Mouse (Mus musculus): Measurements from ENCODE around the gene Eif3j1. TPM values are rescaled to one million over a fixed set of nuclear protein-coding genes. Genes with fewer than 3 reads are reported as not detected.

Eif3j1 gene
- polyA plus RNA-seq, 1 experiment from 2014 or later = 12.9 TPM

DNA sequence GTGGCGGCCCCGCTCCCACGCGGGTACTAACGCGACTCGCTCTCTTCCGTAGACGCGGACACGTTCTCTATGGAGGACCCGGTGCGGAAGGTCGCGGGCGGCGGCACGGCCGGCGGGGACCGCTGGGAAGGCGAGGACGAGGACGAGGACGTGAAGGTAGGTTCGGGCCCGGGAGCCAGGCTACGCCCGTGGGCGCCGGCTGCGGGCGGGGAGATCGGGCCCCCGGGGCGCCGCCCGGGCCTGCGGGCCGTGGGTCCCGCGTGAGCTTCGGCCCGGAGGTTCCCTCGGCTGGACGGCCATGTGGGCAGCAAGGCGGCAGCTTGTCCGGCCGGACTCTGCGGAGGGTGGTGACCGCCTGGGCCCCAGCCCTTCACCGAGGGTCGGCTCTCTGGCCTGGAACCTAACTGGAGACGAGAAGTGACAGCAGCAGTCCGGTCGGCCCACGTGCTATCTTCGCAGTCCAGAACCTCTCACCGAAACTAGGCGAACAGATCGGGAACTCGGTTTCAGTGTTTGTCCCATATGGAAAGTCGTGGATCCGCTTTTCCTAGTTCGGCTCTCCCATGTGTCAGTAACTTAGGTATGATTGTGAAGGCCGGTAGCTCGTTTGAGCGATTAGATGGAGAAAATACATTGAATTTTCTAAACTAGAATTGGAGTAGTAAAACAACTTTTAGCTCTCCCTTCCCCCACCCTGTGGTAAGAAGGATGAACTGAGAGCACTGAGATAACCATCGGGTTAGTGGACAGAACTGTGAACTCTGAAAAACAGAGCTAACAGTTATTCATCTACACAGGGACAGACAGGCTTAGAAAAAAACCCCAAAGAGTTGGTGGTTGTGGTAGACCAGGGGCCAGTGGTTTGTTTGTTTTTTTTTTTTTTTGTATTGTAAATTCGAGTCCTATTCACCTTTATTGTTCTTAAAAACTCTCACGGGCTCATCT is 682 bp downstream of the Eif3j1 start:
- H3K4me1 ChIP-seq (ENCODE audit: insufficient read depth) = 0 out of 2 replicates have a peak, but pooled peaks cover 5% of the 10 kb centered on the region
- ATAC-seq (ENCODE audit: insufficient read depth) = peak; percentile 62
- TF ChIP-seq CTCF (IDR thresholded peaks at IDR 0.05; ENCODE audit: low read depth) = no peak
- no peaks in the 10 kb centered on the region for H3K27me3 ChIP-seq (ENCODE audit: insufficient read depth, low read length)
- H3K9me3 ChIP-seq (ENCODE audit: low read depth, low read length) = no peaks in the 10 kb centered on the region
- peaks cover 20% of the 10 kb centered on the region for H3K36me3 ChIP-seq (ENCODE audit: insufficient read depth)
- peak overlapping the region; percentile 85 for H3K4me2 ChIP-seq
- peak; percentile 52 for DNase-seq
- H3K9ac ChIP-seq = peak overlapping the region; percentile 89
- peak overlapping the region; percentile 87 for H3K4me3 ChIP-seq (ENCODE audit: low read depth, low read length)
- WGBS = under 1% methylated on average over 62 of the region's 71 CpGs
- H3K27ac ChIP-seq (ENCODE audit: low read depth) = peak overlapping the region; percentile 86

DNA sequence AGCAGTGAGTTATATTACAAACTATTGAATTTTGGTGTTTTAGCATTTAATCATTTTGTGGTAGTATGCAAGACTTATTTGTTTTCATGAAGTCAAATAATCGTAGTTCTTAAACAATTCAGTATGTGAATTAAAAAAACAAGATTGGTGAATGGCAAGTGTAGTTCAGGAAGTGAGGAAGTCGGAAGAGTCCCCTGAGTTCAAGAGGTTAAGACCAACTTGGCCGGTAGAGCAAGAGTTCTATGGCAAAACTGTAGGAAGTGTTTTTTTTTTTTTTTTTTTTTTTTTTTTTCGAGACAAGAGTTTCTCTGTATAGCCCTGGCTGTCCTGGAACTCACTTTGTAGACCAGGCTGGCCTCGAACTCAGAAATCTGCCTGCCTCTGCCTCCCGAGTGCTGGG is 3.6 kb downstream of the Eif3j1 start:
- Histone ChIP-seq H3K9me3 (ENCODE audit: low read depth, low read length) (no peaks in the 10 kb centered on the region), H3K9ac (no peak overlapping the region), H3K36me3 (ENCODE audit: insufficient read depth) (peaks cover 35% of the 10 kb centered on the region), H3K4me1 (ENCODE audit: insufficient read depth) (0 out of 2 replicates have a peak, but pooled peaks cover 5% of the 10 kb centered on the region), H3K4me2 (no peak overlapping the region), H3K27ac (ENCODE audit: low read depth) (no peak overlapping the region), H3K27me3 (ENCODE audit: insufficient read depth, low read length) (no peaks in the 10 kb centered on the region), H3K4me3 (ENCODE audit: low read depth, low read length) (no peak overlapping the region)
- ATAC-seq (ENCODE audit: insufficient read depth) (no peak), DNase-seq (no peak)
- no peak for TF ChIP-seq CTCF (IDR thresholded peaks at IDR 0.05; ENCODE audit: low read depth)
- WGBS = 81% methylated on average over 5 of the region's 6 CpGs

DNA sequence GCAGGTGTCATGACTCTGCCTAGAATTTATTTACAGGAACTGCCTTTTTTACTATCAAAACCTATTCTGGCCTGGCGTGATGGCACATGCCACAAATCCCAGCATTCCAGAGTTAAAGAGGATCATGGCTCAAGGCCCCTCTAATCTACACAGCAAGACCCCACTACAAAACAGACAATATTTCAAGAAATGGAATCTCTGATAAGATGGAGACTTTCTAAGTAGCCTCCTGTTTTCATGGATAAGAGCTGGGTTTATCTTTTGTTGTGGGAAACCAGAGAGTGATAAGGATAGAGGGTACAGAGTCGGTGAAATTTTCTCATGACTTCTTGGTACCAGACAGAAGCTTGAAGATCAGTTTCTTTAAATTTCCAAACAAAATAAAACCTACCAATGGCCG is 7.7 kb downstream of the Eif3j1 start:
- peaks cover 34% of the 10 kb centered on the region for H3K36me3 ChIP-seq (ENCODE audit: insufficient read depth)
- no peak overlapping the region for H3K4me2 ChIP-seq
- no peaks in the 10 kb centered on the region for H3K9me3 ChIP-seq (ENCODE audit: low read depth, low read length)
- ATAC-seq (ENCODE audit: insufficient read depth) (no peak), DNase-seq (no peak)
- H3K4me3 ChIP-seq (ENCODE audit: low read depth, low read length) = no peak overlapping the region
- no peaks in the 10 kb centered on the region for H3K27me3 ChIP-seq (ENCODE audit: insufficient read depth, low read length)
- WGBS = 86% methylated on average over 3 of the region's 3 CpGs
- no peaks in the 10 kb centered on the region for H3K4me1 ChIP-seq (ENCODE audit: insufficient read depth)
- no peak overlapping the region for H3K27ac ChIP-seq (ENCODE audit: low read depth)
- TF ChIP-seq CTCF (IDR thresholded peaks at IDR 0.05; ENCODE audit: low read depth) = no peak
- no peak overlapping the region for H3K9ac ChIP-seq

DNA sequence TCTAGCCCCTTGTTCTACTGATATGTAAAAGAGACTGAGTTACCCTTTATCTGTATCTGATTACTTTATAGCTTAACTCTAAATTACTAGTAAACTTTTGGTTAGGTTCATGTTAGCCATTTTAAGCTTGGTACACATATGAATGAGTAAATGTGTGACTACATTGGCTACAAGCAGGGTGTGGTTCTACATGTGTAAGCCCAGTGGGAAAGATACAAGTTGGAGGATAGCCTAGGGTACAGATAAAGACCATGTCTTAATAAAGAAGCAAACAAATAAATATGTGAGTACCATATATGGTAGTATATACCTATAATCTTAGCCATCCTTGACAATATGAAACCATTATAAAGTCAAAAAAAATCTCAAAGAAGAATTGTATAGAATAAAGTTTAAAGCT is 15.6 kb downstream of the Eif3j1 start:
- no peaks in the 10 kb centered on the region for H3K4me1 ChIP-seq (ENCODE audit: insufficient read depth)
- H3K4me3 ChIP-seq (ENCODE audit: low read depth, low read length) = no peak overlapping the region
- no peak for TF ChIP-seq CTCF (IDR thresholded peaks at IDR 0.05; ENCODE audit: low read depth)
- no peak overlapping the region for H3K4me2 ChIP-seq
- ATAC-seq (ENCODE audit: insufficient read depth) = no peak
- no peak for DNase-seq
- no peak overlapping the region for H3K9ac ChIP-seq
- H3K9me3 ChIP-seq (ENCODE audit: low read depth, low read length) = no peaks in the 10 kb centered on the region
- H3K36me3 ChIP-seq (ENCODE audit: insufficient read depth) = peaks cover 54% of the 10 kb centered on the region
- no peak overlapping the region for H3K27ac ChIP-seq (ENCODE audit: low read depth)
- no peaks in the 10 kb centered on the region for H3K27me3 ChIP-seq (ENCODE audit: insufficient read depth, low read length)

DNA sequence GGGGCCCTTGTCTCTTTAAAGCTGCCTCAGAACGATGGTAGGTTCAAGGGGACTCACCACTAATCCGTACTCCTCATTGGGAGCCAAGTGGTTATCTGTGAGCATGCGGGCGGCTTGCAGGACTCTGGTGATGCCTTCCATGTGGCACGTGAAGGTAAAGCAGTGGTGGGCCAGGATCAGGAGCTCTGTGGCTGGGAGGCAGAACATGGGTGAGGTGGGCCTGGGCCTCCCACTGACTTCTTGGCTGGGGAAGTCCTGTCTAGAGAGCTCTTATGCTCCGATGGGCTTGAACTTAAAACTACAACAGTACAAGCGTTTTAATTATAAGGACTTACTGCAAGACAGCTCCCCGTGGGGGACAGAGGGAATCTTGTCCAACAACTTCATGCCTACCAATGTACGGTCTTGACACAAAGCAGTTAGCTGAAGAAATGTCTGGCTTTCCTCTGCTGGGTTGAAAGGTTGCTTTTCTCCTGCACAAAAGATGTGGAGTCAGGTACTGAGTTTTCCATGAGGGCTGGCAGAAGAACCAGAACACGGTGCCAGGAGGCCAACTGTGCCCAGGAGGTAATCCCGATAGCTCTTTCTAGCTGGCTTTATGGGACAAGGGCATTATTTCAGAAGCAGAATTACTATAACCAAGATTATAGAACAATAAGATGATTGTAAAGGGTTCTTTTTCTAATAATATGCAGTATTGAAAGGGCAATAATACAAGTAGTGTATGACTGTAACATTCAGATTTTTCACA is 31.2 kb downstream of the Eif3j1 start:
- 88% methylated on average over 11 of the region's 11 CpGs for WGBS
- no peak overlapping the region for H3K4me2 ChIP-seq
- H3K27me3 ChIP-seq (ENCODE audit: insufficient read depth, low read length) = no peaks in the 10 kb centered on the region
- peaks cover 64% of the 10 kb centered on the region for H3K36me3 ChIP-seq (ENCODE audit: insufficient read depth)
- no peak overlapping the region for H3K9ac ChIP-seq
- H3K4me1 ChIP-seq (ENCODE audit: insufficient read depth) = no peaks in the 10 kb centered on the region
- no peaks in the 10 kb centered on the region for H3K9me3 ChIP-seq (ENCODE audit: low read depth, low read length)
- H3K4me3 ChIP-seq (ENCODE audit: low read depth, low read length) = no peak overlapping the region
- no peak overlapping the region for H3K27ac ChIP-seq (ENCODE audit: low read depth)
- no peak for ATAC-seq (ENCODE audit: insufficient read depth)
- no peak for DNase-seq
- no peak for TF ChIP-seq CTCF (IDR thresholded peaks at IDR 0.05; ENCODE audit: low read depth)

DNA sequence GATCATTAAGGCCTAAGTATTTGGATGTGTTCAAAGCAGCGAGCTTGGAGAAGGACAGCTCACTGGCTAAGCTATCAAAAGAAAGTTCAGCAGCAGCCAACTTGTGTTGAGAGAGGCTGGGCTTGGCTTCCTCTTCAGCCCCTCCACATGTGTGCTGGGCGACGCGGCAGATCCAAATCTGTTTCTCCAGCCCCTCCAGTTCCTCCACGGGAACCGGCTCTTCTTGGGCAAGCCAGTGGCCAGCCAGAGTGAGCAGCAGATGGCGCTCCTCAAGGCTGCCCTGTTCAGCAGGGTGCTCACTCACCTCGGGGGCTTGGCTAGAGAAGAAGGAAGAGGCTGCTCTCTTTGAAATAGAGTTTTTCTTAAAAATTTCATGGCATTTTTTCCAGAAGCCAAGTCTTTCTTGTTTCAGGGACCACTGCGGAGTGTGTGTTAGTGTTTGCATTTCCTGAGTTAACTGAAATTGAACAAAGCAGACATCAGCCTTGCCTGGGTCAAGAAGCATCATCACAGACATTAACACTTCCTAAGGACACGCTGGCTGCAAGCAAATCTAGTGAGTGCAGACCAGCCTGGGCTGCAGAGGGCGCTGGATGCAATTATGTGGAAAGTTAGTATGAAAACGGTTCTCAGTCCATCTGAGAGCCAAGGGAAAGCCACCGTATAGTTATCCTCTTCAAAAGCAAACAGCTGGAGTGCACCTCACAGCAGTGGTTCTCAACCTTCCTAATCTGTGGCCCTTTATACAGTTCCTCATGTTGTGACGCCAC is 37.0 kb downstream of the Eif3j1 start:
- peaks cover 56% of the 10 kb centered on the region for H3K36me3 ChIP-seq (ENCODE audit: insufficient read depth)

More for the DNA sequence above, 37.0 kb downstream of the Eif3j1 start:
- ATAC-seq (ENCODE audit: insufficient read depth) (no peak), DNase-seq (peak; percentile 63)
- 44% methylated on average over 14 of the region's 14 CpGs for WGBS
- TF ChIP-seq CTCF (IDR thresholded peaks at IDR 0.05; ENCODE audit: low read depth) = peak; percentile 42; the same call in 1 of the 2 replicates
- H3K4me3 ChIP-seq (ENCODE audit: low read depth, low read length) = no peak overlapping the region
- no peak overlapping the region for H3K4me2 ChIP-seq
- no peaks in the 10 kb centered on the region for H3K9me3 ChIP-seq (ENCODE audit: low read depth, low read length)
- no peaks in the 10 kb centered on the region for H3K27me3 ChIP-seq (ENCODE audit: insufficient read depth, low read length)
- no peak overlapping the region for H3K9ac ChIP-seq
- no peak overlapping the region for H3K27ac ChIP-seq (ENCODE audit: low read depth)
- no peaks in the 10 kb centered on the region for H3K4me1 ChIP-seq (ENCODE audit: insufficient read depth)

Data from lung, embryonic 14.5 days (tissue).